Mouse (Mus musculus): ENCODE results near the gene Aoc1. TPM values are rescaled to one million over a fixed set of nuclear protein-coding genes. Genes with fewer than 3 reads are reported as not detected.
A peak's percentile ranks its signal among the peaks of the same experiment; 100 is the strongest.

Aoc1 gene
- total and polyA plus RNA-seq, 3 experiments: 0.19 to 0.21 TPM; not detected in 1

- no peaks in the 10 kb centered on the region for H3K9me3 ChIP-seq (replicated peaks; ENCODE audit: low read length)
- no peak for DNase-seq (ENCODE audit: extremely low read depth)
- H3K9ac ChIP-seq (ENCODE audit: insufficient read depth, low read depth): no peak overlapping the region
- H3K27me3 ChIP-seq (replicated peaks): peaks cover 2% of the 10 kb centered on the region
- no peak for TF ChIP-seq EP300 (IDR thresholded peaks at IDR 0.05; ENCODE audit: low read length)
- TF ChIP-seq ZNF384 (IDR thresholded peaks at IDR 0.05; ENCODE audit: low read depth, low read length): no peak
- TF ChIP-seq ZMIZ1 (IDR thresholded peaks at IDR 0.05; ENCODE audit: low read depth, low read length): no peak
- TF ChIP-seq POLR2A (IDR thresholded peaks at IDR 0.05; ENCODE audit: low read depth, low read length): no peak
- TF ChIP-seq USF2 (conservative IDR thresholded peaks at IDR 0.05; ENCODE audit: low read depth, low read length): no peak
- no peak for TF ChIP-seq CTCF (conservative IDR thresholded peaks at IDR 0.05 in 1 of 2, IDR thresholded peaks at IDR 0.05 in 1 of 2; ENCODE audit: low read depth in 2 of 2, low read length in 2 of 2)
- no peak for TF ChIP-seq NELFE (IDR thresholded peaks at IDR 0.05; ENCODE audit: low read depth, low read length)
- no peak for TF ChIP-seq TCF12 (IDR thresholded peaks at IDR 0.05; ENCODE audit: low read depth, low read length)
- TF ChIP-seq ZKSCAN1 (IDR thresholded peaks at IDR 0.05; ENCODE audit: borderline replicate concordance, low read depth, low read length): no peak
- TF ChIP-seq RAD21 (IDR thresholded peaks at IDR 0.05; ENCODE audit: low read depth, low read length): no peak
- TF ChIP-seq MAFK (IDR thresholded peaks at IDR 0.05; ENCODE audit: insufficient replicate concordance, low read length): no peak
- TF ChIP-seq MXI1 (IDR thresholded peaks at IDR 0.05; ENCODE audit: low read depth, low read length): no peak
- TF ChIP-seq PAX5 (IDR thresholded peaks at IDR 0.05; ENCODE audit: low read length): no peak
- TF ChIP-seq SMC3 (IDR thresholded peaks at IDR 0.05; ENCODE audit: low read depth, low read length): no peak
- TF ChIP-seq ZC3H11A (IDR thresholded peaks at IDR 0.05; ENCODE audit: low read depth, low read length): no peak
- no peak for TF ChIP-seq UBTF (IDR thresholded peaks at IDR 0.05; ENCODE audit: low read depth, low read length)
- TF ChIP-seq TBP (conservative IDR thresholded peaks at IDR 0.05; ENCODE audit: low read depth, low read length): no peak
- TF ChIP-seq JUND (conservative IDR thresholded peaks at IDR 0.05; ENCODE audit: low read depth, low read length): no peak
- TF ChIP-seq MEF2A (IDR thresholded peaks at IDR 0.05; ENCODE audit: borderline replicate concordance, low read depth, low read length): no peak
- TF ChIP-seq IRF4 (IDR thresholded peaks at IDR 0.05; ENCODE audit: low read depth, low read length): no peak
- no peak overlapping the region for H3K4me3 ChIP-seq (replicated peaks in 1 of 3; ENCODE audit: low read depth in 2 of 3, low read length in 2 of 3, poor library complexity in 1 of 3)
- no peak overlapping the region for H3K4me2 ChIP-seq (ENCODE audit: insufficient read depth, low read depth, poor library complexity, severe bottlenecking)
- in situ Hi-C loops (cut with MboI; ENCODE audit: low pct_ligation_motif_present, low pct_unique_long_range_greater_than_20kb, low sequenced_read_pairs) (loop anchor here (10.0 kb wide), 1 partner anchor 88 kb away; no protein-coding TSS in a partner anchor), dilution Hi-C loops (cut with MboI; ENCODE audit: extremely low pct_ligation_motif_present, extremely low pct_unique_long_range_greater_than_20kb, low sequenced_read_pairs) (no loop called here)
- peaks cover 3 to 11% of the 10 kb centered on the region in 2 experiments; a peak in 3 of 4 replicates for H3K4me1 ChIP-seq (ENCODE audit: control insufficient read depth in 1 of 2, insufficient read depth in 2 of 2)
- H3K27ac ChIP-seq (ENCODE audit: insufficient read depth, low read depth): no peak overlapping the region
- H3K79me2 ChIP-seq (replicated peaks; ENCODE audit: control insufficient read depth, extremely low read depth, insufficient read depth, poor library complexity, severe bottlenecking): no peaks in the 10 kb centered on the region
- no peaks in the 10 kb centered on the region for H3K36me3 ChIP-seq (replicated peaks in 1 of 2; ENCODE audit: control insufficient read depth in 1 of 2, insufficient read depth in 1 of 2, low read length in 1 of 2)
These were observed 5.5 kb upstream of the Aoc1 start for GRCm38 (mm10) chr6:48867158-48867557.

GRCm38 (mm10) chr6:48869774-48870173 lies 2.9 kb upstream of the Aoc1 start:
- no peaks in the 10 kb centered on the region for H3K9me3 ChIP-seq (replicated peaks; ENCODE audit: low read length)
- H3K4me2 ChIP-seq (ENCODE audit: insufficient read depth, low read depth, poor library complexity, severe bottlenecking): no peak overlapping the region
- H3K36me3 ChIP-seq (replicated peaks in 1 of 2; ENCODE audit: control insufficient read depth in 1 of 2, insufficient read depth in 1 of 2, low read length in 1 of 2): no peaks in the 10 kb centered on the region
- TF ChIP-seq IRF4 (IDR thresholded peaks at IDR 0.05; ENCODE audit: low read depth, low read length) (no peak), CTCF (conservative IDR thresholded peaks at IDR 0.05 in 1 of 2, IDR thresholded peaks at IDR 0.05 in 1 of 2; ENCODE audit: low read depth in 2 of 2, low read length in 2 of 2) (no peak), USF1 (IDR thresholded peaks at IDR 0.05; ENCODE audit: low read depth, low read length) (peak; percentile 6; the same call in 1 of the 2 replicates)
- H3K79me2 ChIP-seq (replicated peaks; ENCODE audit: control insufficient read depth, extremely low read depth, insufficient read depth, poor library complexity, severe bottlenecking): no peaks in the 10 kb centered on the region
- peaks cover 3 to 29% of the 10 kb centered on the region in 2 experiments for H3K4me1 ChIP-seq (ENCODE audit: control insufficient read depth in 1 of 2, insufficient read depth in 2 of 2)
- in situ Hi-C loops (cut with MboI; ENCODE audit: low pct_ligation_motif_present, low pct_unique_long_range_greater_than_20kb, low sequenced_read_pairs): loop anchor here (10.0 kb wide), 1 partner anchor 85 kb away; no protein-coding TSS in a partner anchor
- dilution Hi-C loops (cut with MboI; ENCODE audit: extremely low pct_ligation_motif_present, extremely low pct_unique_long_range_greater_than_20kb, low sequenced_read_pairs): no loop called here
- H3K27me3 ChIP-seq (replicated peaks): no peaks in the 10 kb centered on the region
- H3K4me3 ChIP-seq (replicated peaks in 1 of 3; ENCODE audit: low read depth in 2 of 3, low read length in 2 of 3, poor library complexity in 1 of 3): no peak overlapping the region
- no peak overlapping the region for H3K9ac ChIP-seq (ENCODE audit: insufficient read depth, low read depth)
- no peak for DNase-seq (ENCODE audit: extremely low read depth)
- H3K27ac ChIP-seq (ENCODE audit: insufficient read depth, low read depth): no peak overlapping the region

Measured in CH12.LX (cell line).